33 mouse cellular contexts compared by ENCODE assay signal in the genomic region with DNA sequence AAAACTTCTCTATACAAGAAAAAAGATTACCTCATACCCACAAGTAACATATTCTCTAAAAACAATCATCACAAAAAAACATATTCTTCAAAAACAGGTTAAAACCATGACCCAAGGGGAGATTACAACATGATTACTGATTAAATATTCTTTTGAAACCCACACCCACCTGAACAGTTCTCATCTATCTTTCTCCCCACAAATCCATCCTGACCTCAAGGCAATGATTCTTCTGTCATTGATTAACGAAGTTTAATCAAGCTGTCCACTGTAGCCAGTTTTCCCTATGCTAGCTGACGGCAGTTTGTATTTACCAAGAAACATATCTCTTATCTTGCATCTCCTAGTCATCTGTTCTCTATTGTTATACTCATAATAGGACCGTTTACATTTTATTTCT.
"Had no signal": no experiment of that assay in that cellular context is flagged by ENCODE, and none has a peak within 500 bp of the region (broad histone marks: within the 10 kb centered on the region; RNA-seq: fewer than 3 reads in every experiment).

No protein-coding gene starts in this region.

- H3K9me3 ChIP-seq: heart, embryonic 10.5 days; heart, embryonic 12.5 days; heart, embryonic 13.5 days; heart, embryonic 15.5 days; hindbrain, embryonic 10.5 days; hindbrain, embryonic 12.5 days; hindbrain, embryonic 13.5 days; hindbrain, embryonic 15.5 days; intestine, embryonic 15.5 days had no signal

- H3K4me2 ChIP-seq: heart, embryonic 11.5 days; heart, embryonic 12.5 days; heart, embryonic 13.5 days; heart, embryonic 15.5 days; hindbrain, embryonic 12.5 days; hindbrain, embryonic 13.5 days; hindbrain, embryonic 14.5 days; hindbrain, embryonic 15.5 days; intestine, embryonic 15.5 days had no signal

- H3K36me3 ChIP-seq: heart, embryonic 10.5 days; heart, embryonic 12.5 days; heart, embryonic 13.5 days; heart, embryonic 15.5 days; hindbrain, embryonic 10.5 days; hindbrain, embryonic 12.5 days; hindbrain, embryonic 13.5 days; hindbrain, embryonic 15.5 days; intestine, embryonic 15.5 days had no signal

- H3K4me3 ChIP-seq: heart, adult 2 months; heart, embryonic 10.5 days; heart, embryonic 12.5 days; heart, embryonic 13.5 days; heart, embryonic 15.5 days; hindbrain, embryonic 10.5 days; hindbrain, embryonic 12.5 days; hindbrain, embryonic 13.5 days; hindbrain, embryonic 15.5 days; intestine, embryonic 15.5 days; layer of hippocampus, adult 2 months had no signal

- DNase-seq: heart, adult 2 months; heart, postnatal 10 days; heart, postnatal 14 days; heart, postnatal 36 days; heart, postnatal 4 days; kidney, adult 11 months; kidney, adult 18-20 months; kidney, adult 2 months; kidney, adult 8-10 months; kidney, postnatal 10 days; kidney, postnatal 14 days; kidney, postnatal 25 days; kidney, postnatal 36 days; layer of hippocampus, adult 9-11 months; layer of hippocampus, postnatal 36 days had no signal

- H3K4me1 ChIP-seq: hindbrain, embryonic 12.5 days; hindbrain, embryonic 13.5 days; hindbrain, embryonic 15.5 days had no signal

- ATAC-seq: hindbrain, embryonic 16.5 days; hindbrain, postnatal 0 days; inflammation-experienced regulatory T-cells, adult 6 months; intestine, embryonic 16.5 days; intestine, postnatal 0 days had no signal

- H3K27ac ChIP-seq: heart, adult 2 months; heart, embryonic 10.5 days; heart, embryonic 13.5 days; heart, embryonic 15.5 days; hindbrain, embryonic 10.5 days; hindbrain, embryonic 12.5 days; hindbrain, embryonic 13.5 days; hindbrain, embryonic 14.5 days; hindbrain, embryonic 15.5 days; hindbrain, postnatal 0 days; intestine, embryonic 15.5 days; kidney, postnatal 0 days; layer of hippocampus, adult 2 months had no signal

- H3K27me3 ChIP-seq: heart, embryonic 12.5 days; heart, embryonic 13.5 days; heart, embryonic 15.5 days; hindbrain, embryonic 12.5 days; hindbrain, embryonic 13.5 days; hindbrain, embryonic 15.5 days; intestine, embryonic 15.5 days had no signal

- H3K9ac ChIP-seq: heart, embryonic 12.5 days; heart, embryonic 13.5 days; heart, embryonic 15.5 days; hindbrain, embryonic 12.5 days; hindbrain, embryonic 13.5 days; hindbrain, embryonic 14.5 days; hindbrain, embryonic 15.5 days; intestine, embryonic 15.5 days had no signal
